Mouse (Mus musculus) urinary bladder, postnatal 25 days (tissue): ENCODE measurements around the gene Hivep2.
A peak's percentile ranks its signal among the peaks of the same experiment; 100 is the strongest.

Source experiments
- DNase-seq: peaks from one replicate; pipeline ENCODE4 v3.0.0; 2022; ENCODE audit warnings: low spot score

Hivep2 gene

GRCm38 (mm10) chr10:13973563-13974179 lies 7.8 kb downstream of the Hivep2 start:
- no peak for DNase-seq

- DNase-seq = no peak
Observed at GRCm38 (mm10) chr10:13974472-13974871, 8.6 kb downstream of the Hivep2 start.

- DNase-seq = no peak
Observed at GRCm38 (mm10) chr10:13975861-13976260, 10.0 kb downstream of the Hivep2 start.

- no peak for DNase-seq
Observed at GRCm38 (mm10) chr10:13976267-13976666, 10.4 kb downstream of the Hivep2 start.

GRCm38 (mm10) chr10:13982271-13982670 lies 16.4 kb downstream of the Hivep2 start:
- DNase-seq = no peak

GRCm38 (mm10) chr10:13982769-13983381 lies 17.0 kb downstream of the Hivep2 start:
- peak; percentile 54 for DNase-seq

GRCm38 (mm10) chr10:13983631-13984030 lies 17.8 kb downstream of the Hivep2 start:
- no peak for DNase-seq

GRCm38 (mm10) chr10:13984233-13984632 lies 18.4 kb downstream of the Hivep2 start:
- DNase-seq = no peak

- DNase-seq = no peak
Observed at GRCm38 (mm10) chr10:13986539-13986938, 20.7 kb downstream of the Hivep2 start.

- no peak for DNase-seq
Observed at GRCm38 (mm10) chr10:13987336-13987735, 21.5 kb downstream of the Hivep2 start.

GRCm38 (mm10) chr10:13988280-13988679 lies 22.4 kb downstream of the Hivep2 start:
- DNase-seq = no peak

- no peak for DNase-seq
Observed at GRCm38 (mm10) chr10:13988757-13989156, 22.9 kb downstream of the Hivep2 start.

GRCm38 (mm10) chr10:13990842-13991241 lies 25.0 kb downstream of the Hivep2 start:
- no peak for DNase-seq

GRCm38 (mm10) chr10:13993411-13993810 lies 27.5 kb downstream of the Hivep2 start:
- no peak for DNase-seq

- DNase-seq = no peak
Observed at GRCm38 (mm10) chr10:13997336-13997735, 31.5 kb downstream of the Hivep2 start.

- no peak for DNase-seq
Observed at GRCm38 (mm10) chr10:14004769-14005517, 39.1 kb downstream of the Hivep2 start.

GRCm38 (mm10) chr10:14009721-14010120 lies 43.8 kb downstream of the Hivep2 start:
- no peak for DNase-seq

GRCm38 (mm10) chr10:14016287-14016970 lies 50.6 kb downstream of the Hivep2 start:
- no peak for DNase-seq

GRCm38 (mm10) chr10:14017338-14017737 lies 51.5 kb downstream of the Hivep2 start:
- no peak for DNase-seq

- DNase-seq = no peak
Observed at GRCm38 (mm10) chr10:14017822-14018364, 52.0 kb downstream of the Hivep2 start.

- DNase-seq = no peak
Observed at GRCm38 (mm10) chr10:14018672-14019071, 52.8 kb downstream of the Hivep2 start.

GRCm38 (mm10) chr10:14019198-14019597 lies 53.3 kb downstream of the Hivep2 start:
- no peak for DNase-seq
